Mouse (Mus musculus): ENCODE results near the gene Fcer2a. TPM values are rescaled to one million over a fixed set of nuclear protein-coding genes. Genes with fewer than 3 reads are reported as not detected.

Gene Fcer2a
- polyA plus RNA-seq, 1 experiment from 2014 or later: 0.18 TPM

- H3K27ac ChIP-seq (ENCODE audit: low read length): no peak overlapping the region
- H3K4me3 ChIP-seq (ENCODE audit: low read length): no peak overlapping the region
- H3K4me1 ChIP-seq (replicated peaks; ENCODE audit: control insufficient read depth, insufficient read depth, low read length): no peaks in the 10 kb centered on the region
- H3K27me3 ChIP-seq (ENCODE audit: control insufficient read depth, insufficient read depth, low read depth, low read length): no peaks in the 10 kb centered on the region
- no peak overlapping the region for H3K4me2 ChIP-seq (ENCODE audit: low read depth, low read length)
- no peak for ATAC-seq (ENCODE audit: low read depth)
- 58% methylated on average over 7 of the region's 7 CpGs for WGBS
- no peaks in the 10 kb centered on the region for H3K9me3 ChIP-seq (ENCODE audit: control insufficient read depth, low read length)
- H3K36me3 ChIP-seq (ENCODE audit: control insufficient read depth, insufficient read depth, low read length): no peaks in the 10 kb centered on the region
- H3K9ac ChIP-seq (ENCODE audit: low read length): no peak overlapping the region
Observed at GRCm38 (mm10) chr8:3707611-3708010, 13.6 kb upstream of the Fcer2a start.

GRCm38 (mm10) chr8:3705711-3706110, 11.7 kb upstream of the Fcer2a start:
- Histone ChIP-seq H3K27me3 (ENCODE audit: control insufficient read depth, insufficient read depth, low read depth, low read length) (no peaks in the 10 kb centered on the region), H3K4me2 (ENCODE audit: low read depth, low read length) (no peak overlapping the region), H3K9ac (ENCODE audit: low read length) (no peak overlapping the region), H3K4me3 (ENCODE audit: low read length) (no peak overlapping the region), H3K36me3 (ENCODE audit: control insufficient read depth, insufficient read depth, low read length) (no peaks in the 10 kb centered on the region), H3K4me1 (replicated peaks; ENCODE audit: control insufficient read depth, insufficient read depth, low read length) (no peaks in the 10 kb centered on the region), H3K27ac (ENCODE audit: low read length) (no peak overlapping the region), H3K9me3 (ENCODE audit: control insufficient read depth, low read length) (no peaks in the 10 kb centered on the region)
- 62% methylated on average over 4 of the region's 4 CpGs for WGBS
- no peak for ATAC-seq (ENCODE audit: low read depth)

GRCm38 (mm10) chr8:3701491-3701890, 7.5 kb upstream of the Fcer2a start:
- Histone ChIP-seq H3K36me3 (ENCODE audit: control insufficient read depth, insufficient read depth, low read length) (no peaks in the 10 kb centered on the region), H3K9me3 (ENCODE audit: control insufficient read depth, low read length) (no peaks in the 10 kb centered on the region), H3K4me3 (ENCODE audit: low read length) (no peak overlapping the region), H3K4me2 (ENCODE audit: low read depth, low read length) (no peak overlapping the region), H3K27me3 (ENCODE audit: control insufficient read depth, insufficient read depth, low read depth, low read length) (no peaks in the 10 kb centered on the region), H3K9ac (ENCODE audit: low read length) (no peak overlapping the region), H3K4me1 (replicated peaks; ENCODE audit: control insufficient read depth, insufficient read depth, low read length) (no peaks in the 10 kb centered on the region), H3K27ac (ENCODE audit: low read length) (no peak overlapping the region)
- no peak for ATAC-seq (ENCODE audit: low read depth)
- 89% methylated on average over 1 of the region's 1 CpGs for WGBS

GRCm38 (mm10) chr8:3690774-3691173, 3.2 kb downstream of the Fcer2a start:
- no peak overlapping the region for H3K9ac ChIP-seq (ENCODE audit: low read length)
- H3K27ac ChIP-seq (ENCODE audit: low read length): no peak overlapping the region
- H3K4me1 ChIP-seq (replicated peaks; ENCODE audit: control insufficient read depth, insufficient read depth, low read length): no peaks in the 10 kb centered on the region
- no peaks in the 10 kb centered on the region for H3K36me3 ChIP-seq (ENCODE audit: control insufficient read depth, insufficient read depth, low read length)
- WGBS: 44% methylated on average over 3 of the region's 3 CpGs
- H3K9me3 ChIP-seq (ENCODE audit: control insufficient read depth, low read length): no peaks in the 10 kb centered on the region
- ATAC-seq (ENCODE audit: low read depth): 0 out of 2 replicates have a peak, but pooled peaks have one; percentile 47
- no peak overlapping the region for H3K4me2 ChIP-seq (ENCODE audit: low read depth, low read length)
- no peaks in the 10 kb centered on the region for H3K27me3 ChIP-seq (ENCODE audit: control insufficient read depth, insufficient read depth, low read depth, low read length)
- H3K4me3 ChIP-seq (ENCODE audit: low read length): no peak overlapping the region

GRCm38 (mm10) chr8:3687537-3687936, 6.4 kb downstream of the Fcer2a start:
- no peak overlapping the region for H3K4me2 ChIP-seq (ENCODE audit: low read depth, low read length)
- H3K27ac ChIP-seq (ENCODE audit: low read length): no peak overlapping the region
- H3K9me3 ChIP-seq (ENCODE audit: control insufficient read depth, low read length): no peaks in the 10 kb centered on the region
- no peaks in the 10 kb centered on the region for H3K27me3 ChIP-seq (ENCODE audit: control insufficient read depth, insufficient read depth, low read depth, low read length)
- ATAC-seq (ENCODE audit: low read depth): no peak
- H3K4me1 ChIP-seq (replicated peaks; ENCODE audit: control insufficient read depth, insufficient read depth, low read length): no peaks in the 10 kb centered on the region
- H3K4me3 ChIP-seq (ENCODE audit: low read length): no peak overlapping the region
- WGBS: 69% methylated on average over 6 of the region's 6 CpGs
- H3K36me3 ChIP-seq (ENCODE audit: control insufficient read depth, insufficient read depth, low read length): peaks cover 1% of the 10 kb centered on the region; the same call in 1 of the 2 replicates
- no peak overlapping the region for H3K9ac ChIP-seq (ENCODE audit: low read length)

GRCm38 (mm10) chr8:3685422-3685821, 8.6 kb downstream of the Fcer2a start:
- Histone ChIP-seq H3K27me3 (ENCODE audit: control insufficient read depth, insufficient read depth, low read depth, low read length) (no peaks in the 10 kb centered on the region), H3K9me3 (ENCODE audit: control insufficient read depth, low read length) (no peaks in the 10 kb centered on the region), H3K27ac (ENCODE audit: low read length) (no peak overlapping the region), H3K4me3 (ENCODE audit: low read length) (no peak overlapping the region), H3K4me1 (replicated peaks; ENCODE audit: control insufficient read depth, insufficient read depth, low read length) (no peaks in the 10 kb centered on the region; the same call in 1 of the 2 replicates), H3K36me3 (ENCODE audit: control insufficient read depth, insufficient read depth, low read length) (peaks cover 12% of the 10 kb centered on the region), H3K9ac (ENCODE audit: low read length) (no peak overlapping the region), H3K4me2 (ENCODE audit: low read depth, low read length) (no peak overlapping the region)
- 59% methylated on average over 5 of the region's 5 CpGs for WGBS
- ATAC-seq (ENCODE audit: low read depth): no peak

GRCm38 (mm10) chr8:3684530-3684929, 9.4 kb downstream of the Fcer2a start:
- Histone ChIP-seq H3K4me1 (replicated peaks; ENCODE audit: control insufficient read depth, insufficient read depth, low read length) (no peaks in the 10 kb centered on the region; the same call in 1 of the 2 replicates), H3K9ac (ENCODE audit: low read length) (no peak overlapping the region), H3K27me3 (ENCODE audit: control insufficient read depth, insufficient read depth, low read depth, low read length) (no peaks in the 10 kb centered on the region), H3K4me3 (ENCODE audit: low read length) (no peak overlapping the region), H3K36me3 (ENCODE audit: control insufficient read depth, insufficient read depth, low read length) (peaks cover 21% of the 10 kb centered on the region), H3K9me3 (ENCODE audit: control insufficient read depth, low read length) (no peaks in the 10 kb centered on the region), H3K4me2 (ENCODE audit: low read depth, low read length) (no peak overlapping the region), H3K27ac (ENCODE audit: low read length) (no peak overlapping the region)
- ATAC-seq (ENCODE audit: low read depth): peak; percentile 36; the same call in 1 of the 2 replicates

- Histone ChIP-seq H3K27ac (ENCODE audit: low read length) (no peak overlapping the region), H3K9me3 (ENCODE audit: control insufficient read depth, low read length) (no peaks in the 10 kb centered on the region; the same call in 1 of the 2 replicates), H3K4me3 (ENCODE audit: low read length) (no peak overlapping the region), H3K4me2 (ENCODE audit: low read depth, low read length) (no peak overlapping the region), H3K9ac (ENCODE audit: low read length) (no peak overlapping the region), H3K36me3 (ENCODE audit: control insufficient read depth, insufficient read depth, low read length) (peaks cover 30% of the 10 kb centered on the region), H3K4me1 (replicated peaks; ENCODE audit: control insufficient read depth, insufficient read depth, low read length) (no peaks in the 10 kb centered on the region; the same call in 1 of the 2 replicates), H3K27me3 (ENCODE audit: control insufficient read depth, insufficient read depth, low read depth, low read length) (no peaks in the 10 kb centered on the region)
- 68% methylated on average over 6 of the region's 6 CpGs for WGBS
- ATAC-seq (ENCODE audit: low read depth): no peak
Observed at GRCm38 (mm10) chr8:3683408-3684176, 10.4 kb downstream of the Fcer2a start.

- Histone ChIP-seq H3K4me3 (ENCODE audit: low read length) (no peak overlapping the region), H3K9me3 (ENCODE audit: control insufficient read depth, low read length) (no peaks in the 10 kb centered on the region; the same call in 1 of the 2 replicates), H3K4me1 (replicated peaks; ENCODE audit: control insufficient read depth, insufficient read depth, low read length) (peaks cover 6% of the 10 kb centered on the region), H3K27ac (ENCODE audit: low read length) (no peak overlapping the region), H3K9ac (ENCODE audit: low read length) (no peak overlapping the region), H3K36me3 (ENCODE audit: control insufficient read depth, insufficient read depth, low read length) (peaks cover 31% of the 10 kb centered on the region), H3K4me2 (ENCODE audit: low read depth, low read length) (no peak overlapping the region), H3K27me3 (ENCODE audit: control insufficient read depth, insufficient read depth, low read depth, low read length) (no peaks in the 10 kb centered on the region)
- WGBS: 90% methylated on average over 5 of the region's 5 CpGs
- no peak for ATAC-seq (ENCODE audit: low read depth)
Observed at GRCm38 (mm10) chr8:3682435-3682834, 11.5 kb downstream of the Fcer2a start.
